Mouse (Mus musculus) hindbrain, postnatal 0 days (tissue): ENCODE data around the gene Pls3. TPM values are rescaled to one million over a fixed set of nuclear protein-coding genes. Genes with fewer than 3 reads are reported as not detected.
A peak's percentile ranks its signal among the peaks of the same experiment; 100 is the strongest.

Experiments used
- ATAC-seq: fragments of 200-750 bp; cut with Nextera tagmentation; 2 replicates; pipeline ENCODE4 v1.8.0; 2017; ENCODE audit warnings: mild to moderate bottlenecking, moderate TSS enrichment, moderate library complexity
- DNase-seq: peaks from one replicate; pipeline ENCODE4 v3.0.0-alpha.2; 2015; ENCODE audit warnings: low spot score
- H3K27ac ChIP-seq: fragments of 300-500 bp; sonication (generic); 2 replicates; pipeline ENCODE4 v1.5.1; 2014; ENCODE audit warnings: mild to moderate bottlenecking
- H3K27me3 ChIP-seq: fragments of 300-500 bp; sonication (generic); 2 replicates; pipeline ENCODE4 v1.6.1; 2014; ENCODE audit warnings: low read length, mixed read lengths; ENCODE audit not compliant: insufficient read depth
- H3K36me3 ChIP-seq: fragments of 300-500 bp; sonication (generic); 2 replicates; pipeline ENCODE4 v1.6.1; 2014; ENCODE audit warnings: low read length, mixed read lengths; ENCODE audit not compliant: insufficient read depth
- H3K4me1 ChIP-seq: fragments of 300-500 bp; sonication (generic); 2 replicates; pipeline ENCODE4 v1.6.1; 2014; ENCODE audit warnings: antibody characterized with exemption, low read length, mixed read lengths; ENCODE audit not compliant: insufficient read depth
- H3K4me2 ChIP-seq: fragments of 300-500 bp; sonication (generic); 2 replicates; pipeline ENCODE4 v1.6.1; 2014; ENCODE audit warnings: low read depth, mild to moderate bottlenecking, low read length, moderate library complexity, mixed read lengths
- H3K4me3 ChIP-seq: fragments of 300-500 bp; sonication (generic); 2 replicates; pipeline ENCODE4 v1.5.1; 2014; ENCODE audit warnings: low read length
- H3K9ac ChIP-seq: fragments of 300-500 bp; sonication (generic); replicated peaks from 2 replicates; pipeline ENCODE4 v1.6.1; 2014; ENCODE audit warnings: mild to moderate bottlenecking, low read length, moderate library complexity, mixed read lengths
- H3K9me3 ChIP-seq: fragments of 300-500 bp; sonication (generic); 2 replicates; pipeline ENCODE4 v1.6.1; 2016; ENCODE audit warnings: low read length, mixed read lengths
- CTCF ChIP-seq: IDR thresholded peaks from 2 replicates; pipeline ENCODE4 v1.5.1; 2016; ENCODE audit warnings: antibody characterized with exemption, control low read depth, low read depth
- WGBS: fragments of 180-500 bp; shearing (Covaris S2); extraction: QIAGEN DNeasy Blood & Tissue Kit; methylation state at CpG from one replicate; pipeline ENCODE4 v1.1.7; 2014; 5-methylcytosine and 5-hydroxymethylcytosine counted together
- polyA plus RNA-seq: library from polyadenylated mRNA; unstranded; fragments of >200 nt; fragmentation: Nextera tagmentation; extraction: Ambion mirVana; gene quantifications from 2 replicates; pipeline ENCODE4 v1.2.1, GENCODE M21; 2015
- total RNA-seq: library from RNA; depleted of rRNA; stranded (reverse); fragments of >200 nt; gene quantifications from 2 replicates; pipeline ENCODE4 v1.2.3, GENCODE M21; 2014; rRNA removed

Gene Pls3
- total RNA-seq (18.7 and 21.0 TPM in 2 replicates), polyA plus RNA-seq (41.8 and 48.1 TPM in 2 replicates)

DNA sequence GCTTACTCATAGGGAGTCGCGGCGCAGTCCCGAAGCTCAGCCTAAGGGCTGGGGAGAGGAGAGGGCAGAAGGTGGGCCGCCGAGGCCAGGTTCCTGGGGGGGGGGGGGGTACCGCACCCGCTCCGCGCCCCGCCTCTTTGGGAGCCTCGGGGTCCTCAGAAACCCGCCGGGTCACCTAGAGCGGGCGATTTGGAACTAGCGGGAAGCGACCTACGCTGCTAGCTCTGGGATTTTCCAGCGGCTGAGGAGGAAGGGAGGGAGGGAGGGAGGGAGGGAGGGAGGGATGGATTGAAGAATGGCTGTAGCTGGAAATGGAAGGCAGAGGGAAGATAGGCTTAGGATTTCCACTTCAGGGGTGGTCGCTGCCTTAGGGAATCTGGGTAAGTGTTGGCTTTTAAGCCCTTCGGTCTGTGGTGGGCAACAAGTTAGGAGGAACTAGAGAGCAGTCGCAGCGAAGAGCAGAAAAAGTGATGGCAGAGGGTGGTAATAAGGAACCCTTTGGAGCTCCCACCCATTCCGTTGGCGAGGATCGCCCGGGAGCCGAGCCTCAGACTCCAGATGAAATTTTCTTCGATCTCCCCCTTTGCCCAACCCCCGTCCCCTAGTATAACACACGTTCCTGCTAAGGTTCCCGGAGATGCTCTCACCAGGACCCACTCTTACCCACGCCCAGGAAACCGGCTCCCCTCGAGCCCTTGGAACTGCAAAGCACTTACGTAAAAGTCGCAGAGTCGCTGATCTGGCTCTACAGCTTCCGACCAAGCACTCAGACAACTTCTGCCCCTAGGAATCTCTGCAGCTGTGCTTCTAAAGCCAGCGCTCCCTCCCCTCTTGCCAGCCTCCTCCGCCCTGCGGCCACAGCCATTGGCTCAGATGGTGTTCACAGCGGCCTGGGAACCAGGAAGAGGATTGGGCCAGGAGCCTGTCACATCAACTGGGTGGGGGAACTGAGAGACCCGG is at the start of gene Pls3:
Gene Pls3 (minus strand): TSS at position 851 of the 960 bp plus-strand sequence.
- no peaks in the 10 kb centered on the region for H3K9me3 ChIP-seq
- H3K4me3 ChIP-seq, result peak within 1 kb of the TSS; percentile 51
- 22% methylated on average over 41 of the region's 45 CpGs for WGBS
- H3K27ac ChIP-seq, result peak within 1 kb of the TSS; percentile 58; the same call in 1 of the 2 replicates
- peak within 1 kb of the TSS; percentile 37; the same call in 1 of the 2 replicates for H3K9ac ChIP-seq
- DNase-seq, result peak; percentile 91
- H3K4me2 ChIP-seq, result peak within 1 kb of the TSS; percentile 64
- no peaks in the 10 kb centered on the region for H3K4me1 ChIP-seq
- no peaks in the 10 kb centered on the region for H3K27me3 ChIP-seq
- peak; percentile 99 for ATAC-seq
- no peaks in the 10 kb centered on the region for H3K36me3 ChIP-seq
- TF ChIP-seq CTCF, result no peak

DNA sequence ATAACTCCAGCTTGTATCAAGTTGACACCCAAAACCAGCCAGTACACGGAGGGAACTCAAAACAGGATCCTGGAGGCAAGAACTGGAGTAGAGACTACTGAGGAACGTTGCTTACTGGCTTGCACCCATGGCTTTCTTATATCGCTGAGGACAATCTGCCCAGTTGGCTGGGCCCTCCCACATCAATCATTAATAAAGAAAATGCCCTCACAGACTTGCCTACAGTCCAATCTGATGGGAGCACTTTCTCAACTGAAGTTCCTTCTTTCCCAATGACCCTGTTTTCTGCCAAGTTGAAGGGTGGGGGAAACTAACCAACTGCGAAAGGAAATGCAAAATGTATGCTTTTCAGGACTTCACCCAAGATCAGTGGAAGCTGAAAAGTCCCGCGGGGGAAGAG is 20.7 kb upstream of the Pls3 start:
- no peaks in the 10 kb centered on the region for H3K9me3 ChIP-seq
- TF ChIP-seq CTCF, result no peak
- no peaks in the 10 kb centered on the region for H3K4me1 ChIP-seq
- 65% methylated on average over 6 of the region's 6 CpGs for WGBS
- no peaks in the 10 kb centered on the region for H3K36me3 ChIP-seq
- ATAC-seq (no peak), DNase-seq (no peak)
- H3K27ac ChIP-seq, result no peak overlapping the region
- H3K27me3 ChIP-seq, result no peaks in the 10 kb centered on the region
- H3K4me3 ChIP-seq, result no peak overlapping the region
- H3K9ac ChIP-seq, result no peak overlapping the region
- no peak overlapping the region for H3K4me2 ChIP-seq

- H3K9ac ChIP-seq, result no peak overlapping the region
- DNase-seq (no peak), ATAC-seq (no peak)
- WGBS, result 35% methylated on average over 5 of the region's 5 CpGs
- H3K4me3 ChIP-seq, result peak overlapping the region; percentile 51
- H3K4me1 ChIP-seq, result no peaks in the 10 kb centered on the region
- no peaks in the 10 kb centered on the region for H3K9me3 ChIP-seq
- peak overlapping the region; percentile 64 for H3K4me2 ChIP-seq
- no peak for TF ChIP-seq CTCF
- no peaks in the 10 kb centered on the region for H3K27me3 ChIP-seq
- H3K27ac ChIP-seq, result no peak overlapping the region
- no peaks in the 10 kb centered on the region for H3K36me3 ChIP-seq
These were observed 584 bp upstream of the Pls3 start for GRCm38 (mm10) chrX:75875566-75875965.

- Histone ChIP-seq H3K9ac (0 out of 2 replicates have a peak overlapping the region, but pooled peaks have one; percentile 19), H3K36me3 (no peaks in the 10 kb centered on the region), H3K9me3 (no peaks in the 10 kb centered on the region), H3K27me3 (no peaks in the 10 kb centered on the region), H3K27ac (peak overlapping the region; percentile 22; the same call in 1 of the 2 replicates), H3K4me1 (no peaks in the 10 kb centered on the region), H3K4me2 (peak overlapping the region; percentile 64), H3K4me3 (peak overlapping the region; percentile 51)
- DNase-seq (peak; percentile 7), ATAC-seq (peak; percentile 48; the same call in 1 of the 2 replicates)
- peak; percentile 30; the same call in 1 of the 2 replicates for TF ChIP-seq CTCF
- 31% methylated on average over 15 of the region's 15 CpGs for WGBS
These were observed 1.2 kb downstream of the Pls3 start for GRCm38 (mm10) chrX:75873813-75874212.

DNA sequence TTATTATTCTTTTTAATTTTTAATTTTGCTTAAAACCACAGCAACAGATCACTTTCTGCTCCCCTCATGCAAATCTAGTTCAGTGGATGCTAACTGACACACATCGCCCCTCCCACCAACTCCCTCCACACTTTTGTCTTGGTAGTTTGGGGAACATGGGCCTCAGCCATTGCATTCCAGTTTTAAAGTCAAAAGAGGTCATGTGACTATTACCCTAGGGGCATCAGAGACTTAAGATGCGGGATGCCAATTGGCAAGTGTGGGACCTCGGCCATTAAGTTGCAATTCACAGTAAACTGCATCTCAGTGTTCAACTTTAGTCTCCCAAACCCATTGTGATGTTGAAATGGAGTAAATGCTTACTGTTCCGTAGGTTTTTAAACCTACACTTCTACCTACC is 1.7 kb downstream of the Pls3 start:
- H3K4me2 ChIP-seq, result peak overlapping the region; percentile 64
- TF ChIP-seq CTCF, result no peak
- H3K4me3 ChIP-seq, result peak overlapping the region; percentile 51
- H3K4me1 ChIP-seq, result no peaks in the 10 kb centered on the region
- no peak overlapping the region for H3K9ac ChIP-seq
- H3K27ac ChIP-seq, result no peak overlapping the region
- ATAC-seq (no peak), DNase-seq (no peak)
- no peaks in the 10 kb centered on the region for H3K36me3 ChIP-seq
- H3K27me3 ChIP-seq, result no peaks in the 10 kb centered on the region
- no peaks in the 10 kb centered on the region for H3K9me3 ChIP-seq
- 43% methylated on average over 4 of the region's 4 CpGs for WGBS

- Histone ChIP-seq H3K4me2 (no peak overlapping the region), H3K4me1 (no peaks in the 10 kb centered on the region), H3K4me3 (no peak overlapping the region), H3K9ac (no peak overlapping the region), H3K27me3 (no peaks in the 10 kb centered on the region), H3K27ac (no peak overlapping the region), H3K9me3 (no peaks in the 10 kb centered on the region), H3K36me3 (no peaks in the 10 kb centered on the region)
- WGBS, result 85% methylated on average over 2 of the region's 2 CpGs
- peak; percentile 33 for TF ChIP-seq CTCF
- DNase-seq (peak; percentile 5), ATAC-seq (no peak)
These were observed 3.1 kb downstream of the Pls3 start for GRCm38 (mm10) chrX:75871855-75872254.
